Mouse (Mus musculus): ENCODE data around the gene Chmp6. TPM values are rescaled to one million over a fixed set of nuclear protein-coding genes. Genes with fewer than 3 reads are reported as not detected.

Gene Chmp6
- polyA plus RNA-seq, 1 experiment from 2014 or later = 25.4 TPM

DNA sequence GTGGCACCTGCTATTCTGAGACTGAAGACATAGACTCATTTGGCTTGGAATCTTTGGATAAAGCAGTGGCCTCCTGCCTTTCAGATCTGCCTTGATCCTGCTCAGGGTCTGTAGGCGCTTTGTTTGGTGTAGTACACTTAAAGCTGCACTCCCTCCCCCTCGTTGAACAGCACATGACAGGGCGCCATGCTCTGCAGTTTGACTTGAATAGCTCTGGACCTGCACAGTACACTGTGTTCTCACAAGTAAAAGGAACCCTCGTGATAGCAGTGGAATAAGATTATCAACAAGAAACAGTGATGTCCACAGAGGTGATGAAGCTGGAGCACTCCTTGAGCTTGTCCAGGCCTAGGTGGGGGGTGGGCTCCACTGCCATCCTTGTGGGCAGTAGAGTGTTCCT lies 46.5 kb downstream of the Chmp6 start:
- H3K9me3 ChIP-seq (replicated peaks) = no peaks in the 10 kb centered on the region
- 0 out of 2 replicates have a peak, but pooled peaks cover 4% of the 10 kb centered on the region for H3K36me3 ChIP-seq (replicated peaks)
- H3K4me3 ChIP-seq (replicated peaks) = no peak overlapping the region
- ATAC-seq (ENCODE audit: insufficient read depth) = no peak
- H3K4me2 ChIP-seq = no peak overlapping the region
- H3K4me1 ChIP-seq (replicated peaks) = peaks cover 15% of the 10 kb centered on the region
- 46% methylated on average over 4 of the region's 4 CpGs for WGBS (ENCODE audit: insufficient replicate concordance)
- H3K27me3 ChIP-seq = no peaks in the 10 kb centered on the region
- H3K27ac ChIP-seq (replicated peaks) = no peak overlapping the region
- no peak overlapping the region for H3K9ac ChIP-seq

DNA sequence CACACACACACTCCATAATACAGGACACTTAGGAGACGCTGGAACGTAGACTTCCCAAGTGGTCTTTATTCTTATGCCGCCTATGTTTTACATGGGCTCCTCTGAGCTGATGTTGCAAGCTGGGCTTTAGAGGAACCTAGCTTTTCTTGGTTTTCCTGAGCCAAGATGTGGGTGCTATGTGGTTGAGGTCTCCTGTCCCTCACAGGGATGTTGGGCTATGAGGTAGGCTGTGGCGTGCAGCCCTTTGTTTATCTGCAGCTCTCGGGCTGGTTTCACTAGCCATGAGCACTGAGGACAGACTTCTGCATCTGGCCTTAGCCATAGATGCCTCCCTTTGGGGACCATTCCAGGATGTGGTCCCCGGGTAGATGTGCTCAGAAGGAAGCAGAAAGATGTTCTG lies 47.4 kb downstream of the Chmp6 start:
- Histone ChIP-seq H3K36me3 (replicated peaks) (0 out of 2 replicates have a peak, but pooled peaks cover 4% of the 10 kb centered on the region), H3K4me2 (no peak overlapping the region), H3K4me1 (replicated peaks) (peaks cover 6% of the 10 kb centered on the region), H3K9me3 (replicated peaks) (no peaks in the 10 kb centered on the region), H3K4me3 (replicated peaks) (no peak overlapping the region), H3K27me3 (no peaks in the 10 kb centered on the region), H3K9ac (no peak overlapping the region), H3K27ac (replicated peaks) (no peak overlapping the region)
- WGBS (ENCODE audit: insufficient replicate concordance) = 54% methylated on average over 6 of the region's 6 CpGs
- ATAC-seq (ENCODE audit: insufficient read depth) = no peak

DNA sequence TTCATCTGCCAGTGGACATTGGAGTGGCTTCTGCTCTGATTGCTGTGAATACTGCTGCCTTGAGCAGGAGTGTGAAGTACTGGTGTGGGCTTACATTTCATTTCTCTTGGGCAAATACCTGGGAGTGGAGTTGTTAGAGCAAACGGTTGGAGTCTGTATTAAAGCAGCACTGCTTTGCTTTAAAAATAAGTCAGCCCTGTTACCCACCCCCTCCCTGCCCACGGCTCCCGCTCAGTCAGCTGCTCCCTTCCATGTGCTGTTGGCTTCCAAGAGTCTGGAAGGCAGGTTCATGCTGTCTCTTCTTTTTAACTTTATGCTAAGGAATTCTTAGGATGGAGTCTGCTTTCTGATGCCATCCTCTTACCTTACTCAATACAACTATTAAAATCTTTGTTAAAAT lies 48.3 kb downstream of the Chmp6 start:
- 63% methylated on average over 3 of the region's 3 CpGs for WGBS (ENCODE audit: insufficient replicate concordance)
- Histone ChIP-seq H3K9ac (no peak overlapping the region), H3K4me1 (replicated peaks) (no peaks in the 10 kb centered on the region), H3K27me3 (no peaks in the 10 kb centered on the region), H3K4me3 (replicated peaks) (no peak overlapping the region), H3K36me3 (replicated peaks) (0 out of 2 replicates have a peak, but pooled peaks cover 5% of the 10 kb centered on the region), H3K9me3 (replicated peaks) (no peaks in the 10 kb centered on the region), H3K27ac (replicated peaks) (no peak overlapping the region), H3K4me2 (no peak overlapping the region)
- ATAC-seq (ENCODE audit: insufficient read depth) = no peak

DNA sequence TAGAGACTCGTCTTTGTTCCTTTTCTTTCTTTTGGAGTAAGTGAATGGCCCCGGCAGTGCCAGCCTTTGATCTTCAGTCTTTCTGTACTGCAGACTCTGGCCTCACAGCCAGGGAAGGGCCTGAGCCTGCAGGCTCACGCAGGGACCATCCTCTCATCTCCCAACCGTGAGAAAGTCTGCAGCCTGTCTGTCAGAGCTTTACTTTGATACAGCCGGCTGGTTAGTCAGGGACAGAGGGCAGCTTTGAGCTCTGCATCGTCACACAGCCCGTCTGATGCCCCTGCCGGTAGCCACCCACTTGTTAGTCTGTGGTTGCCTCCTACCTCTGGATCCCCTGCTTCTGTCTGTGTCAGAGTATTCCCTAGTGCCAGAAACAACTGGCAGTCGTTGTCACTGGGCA lies 51.8 kb downstream of the Chmp6 start:
- WGBS (ENCODE audit: insufficient replicate concordance) = 55% methylated on average over 9 of the region's 9 CpGs
- Histone ChIP-seq H3K4me2 (no peak overlapping the region), H3K4me3 (replicated peaks) (no peak overlapping the region), H3K9ac (no peak overlapping the region), H3K9me3 (replicated peaks) (no peaks in the 10 kb centered on the region), H3K36me3 (replicated peaks) (0 out of 2 replicates have a peak, but pooled peaks cover 3% of the 10 kb centered on the region), H3K27ac (replicated peaks) (no peak overlapping the region), H3K27me3 (no peaks in the 10 kb centered on the region), H3K4me1 (replicated peaks) (no peaks in the 10 kb centered on the region; the same call in 1 of the 2 replicates)
- no peak for ATAC-seq (ENCODE audit: insufficient read depth)

DNA sequence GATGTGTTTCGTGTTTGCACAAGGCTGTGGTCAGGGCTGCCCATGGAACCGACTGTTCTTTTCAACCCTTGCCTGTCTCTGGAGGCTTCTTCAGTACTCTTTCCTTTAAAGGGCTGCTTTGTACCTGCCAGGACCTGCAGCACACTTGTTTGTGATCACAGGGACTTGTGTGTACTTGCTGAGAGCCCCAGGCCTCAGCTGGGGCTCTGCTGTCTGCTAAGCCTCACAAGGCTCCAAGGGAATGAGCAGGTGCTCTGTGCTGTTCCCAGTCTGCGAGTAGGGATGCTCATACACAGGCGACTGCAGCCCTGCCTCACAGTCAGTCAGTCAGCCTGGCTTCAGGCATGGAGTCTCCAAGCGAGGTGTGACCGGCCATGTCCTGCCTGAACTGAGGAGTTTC lies 53.1 kb downstream of the Chmp6 start:
- peaks cover 5% of the 10 kb centered on the region; the same call in 1 of the 2 replicates for H3K4me1 ChIP-seq (replicated peaks)
- no peak overlapping the region for H3K9ac ChIP-seq
- no peak for ATAC-seq (ENCODE audit: insufficient read depth)
- no peak overlapping the region for H3K27ac ChIP-seq (replicated peaks)
- no peaks in the 10 kb centered on the region for H3K9me3 ChIP-seq (replicated peaks)
- no peaks in the 10 kb centered on the region for H3K27me3 ChIP-seq
- WGBS (ENCODE audit: insufficient replicate concordance) = 58% methylated on average over 6 of the region's 6 CpGs
- no peak overlapping the region for H3K4me2 ChIP-seq
- H3K36me3 ChIP-seq (replicated peaks) = 0 out of 2 replicates have a peak, but pooled peaks cover 3% of the 10 kb centered on the region
- no peak overlapping the region for H3K4me3 ChIP-seq (replicated peaks)

DNA sequence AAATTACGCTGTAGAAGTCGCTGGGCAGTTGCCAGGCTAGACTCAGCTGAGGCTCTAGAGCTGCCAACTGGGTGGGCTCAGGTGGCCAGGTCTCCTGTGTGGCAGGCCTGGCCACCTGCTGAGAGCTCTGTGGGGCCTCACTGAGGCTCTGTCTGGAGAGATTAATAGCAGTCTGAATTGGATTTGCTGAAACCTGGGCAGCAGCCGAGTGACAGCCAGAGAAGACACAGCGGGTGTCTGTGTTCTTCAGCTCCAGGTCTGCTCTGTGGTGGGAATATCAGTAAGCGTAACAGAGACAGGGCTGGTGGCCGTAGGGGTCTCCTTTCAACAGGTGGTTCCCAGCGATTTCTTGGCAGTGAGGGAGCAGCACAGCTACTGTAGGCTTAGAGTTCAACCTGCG lies 54.2 kb downstream of the Chmp6 start:
- Histone ChIP-seq H3K9ac (no peak overlapping the region), H3K27ac (replicated peaks) (no peak overlapping the region), H3K36me3 (replicated peaks) (peaks cover 3% of the 10 kb centered on the region; the same call in 1 of the 2 replicates), H3K4me3 (replicated peaks) (no peak overlapping the region), H3K4me1 (replicated peaks) (peaks cover 5% of the 10 kb centered on the region; the same call in 1 of the 2 replicates), H3K9me3 (replicated peaks) (no peaks in the 10 kb centered on the region), H3K4me2 (no peak overlapping the region), H3K27me3 (no peaks in the 10 kb centered on the region)
- no peak for ATAC-seq (ENCODE audit: insufficient read depth)
- WGBS (ENCODE audit: insufficient replicate concordance) = 65% methylated on average over 8 of the region's 8 CpGs

DNA sequence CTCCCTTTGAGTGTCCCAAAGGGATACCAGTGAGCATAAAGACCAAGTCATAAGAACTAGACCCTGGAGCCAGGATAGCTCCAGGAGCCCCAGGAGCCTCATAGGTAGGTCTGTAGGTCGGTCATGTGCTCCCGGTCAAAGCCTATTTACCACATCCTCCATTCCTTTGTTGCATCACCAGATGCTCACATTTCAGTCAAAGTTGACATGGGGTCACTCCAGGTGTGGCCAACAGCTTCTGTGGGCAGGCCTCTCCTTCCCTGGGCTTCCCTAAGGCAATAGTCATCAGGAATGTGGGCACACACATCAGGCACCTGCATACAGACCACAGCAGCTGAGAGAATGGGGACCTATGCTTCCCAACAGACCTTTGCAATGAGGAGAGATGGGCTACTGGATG lies 54.7 kb downstream of the Chmp6 start:
- Histone ChIP-seq H3K4me2 (no peak overlapping the region), H3K27me3 (no peaks in the 10 kb centered on the region), H3K4me1 (replicated peaks) (peaks cover 5% of the 10 kb centered on the region; the same call in 1 of the 2 replicates), H3K9ac (no peak overlapping the region), H3K27ac (replicated peaks) (no peak overlapping the region), H3K4me3 (replicated peaks) (no peak overlapping the region), H3K9me3 (replicated peaks) (no peaks in the 10 kb centered on the region), H3K36me3 (replicated peaks) (peaks cover 3% of the 10 kb centered on the region; the same call in 1 of the 2 replicates)
- ATAC-seq (ENCODE audit: insufficient read depth) = no peak
- WGBS (ENCODE audit: insufficient replicate concordance) = 66% methylated on average over 2 of the region's 2 CpGs

Other genes with a start within 250 kb of the Chmp6 start
- 8.0 and 9.4 TPM in 2 replicates for gene Baiap2, start 29.3 kb downstream of the Chmp6 start, polyA plus RNA-seq (2015; fragmentation: Nextera tagmentation; extraction: Ambion mirVana)
- gene Aatk, start 133.7 kb downstream of the Chmp6 start, polyA plus RNA-seq (2015; fragmentation: Nextera tagmentation; extraction: Ambion mirVana) = 0.59 and 0.68 TPM in 2 replicates
- 4.2 and 4.6 TPM in 2 replicates for gene Cep131, start 173.4 kb downstream of the Chmp6 start, polyA plus RNA-seq (2015; fragmentation: Nextera tagmentation; extraction: Ambion mirVana)
- 6.0 and 7.6 TPM in 2 replicates for gene Tepsin, start 185.3 kb downstream of the Chmp6 start, polyA plus RNA-seq (2015; fragmentation: Nextera tagmentation; extraction: Ambion mirVana)
- 38.9 and 42.8 TPM in 2 replicates for gene Ndufaf8, start 185.5 kb downstream of the Chmp6 start, polyA plus RNA-seq (2015; fragmentation: Nextera tagmentation; extraction: Ambion mirVana)
- 34.0 and 38.8 TPM in 2 replicates for gene Slc38a10, start 237.9 kb downstream of the Chmp6 start, polyA plus RNA-seq (2015; fragmentation: Nextera tagmentation; extraction: Ambion mirVana)

All from liver, embryonic 15.5 days (tissue).